Mouse (Mus musculus) liver, adult 2 months (tissue): ENCODE measurements around the gene Mecom.

ENCODE experiments used
- CTCF ChIP-seq: fragments of 200-500 bp; IDR thresholded peaks from 2 replicates; pipeline ENCODE4 v1.5.1; 2011; ENCODE audit warnings: low read depth, low read length, control low read depth
- POLR2A ChIP-seq: fragments of 200-500 bp; IDR thresholded peaks from 2 replicates; pipeline ENCODE4 v1.6.1; 2011; ENCODE audit warnings: low read length, control low read depth; ENCODE audit not compliant: insufficient read depth; ENCODE audit errors: extremely low read depth

DNA sequence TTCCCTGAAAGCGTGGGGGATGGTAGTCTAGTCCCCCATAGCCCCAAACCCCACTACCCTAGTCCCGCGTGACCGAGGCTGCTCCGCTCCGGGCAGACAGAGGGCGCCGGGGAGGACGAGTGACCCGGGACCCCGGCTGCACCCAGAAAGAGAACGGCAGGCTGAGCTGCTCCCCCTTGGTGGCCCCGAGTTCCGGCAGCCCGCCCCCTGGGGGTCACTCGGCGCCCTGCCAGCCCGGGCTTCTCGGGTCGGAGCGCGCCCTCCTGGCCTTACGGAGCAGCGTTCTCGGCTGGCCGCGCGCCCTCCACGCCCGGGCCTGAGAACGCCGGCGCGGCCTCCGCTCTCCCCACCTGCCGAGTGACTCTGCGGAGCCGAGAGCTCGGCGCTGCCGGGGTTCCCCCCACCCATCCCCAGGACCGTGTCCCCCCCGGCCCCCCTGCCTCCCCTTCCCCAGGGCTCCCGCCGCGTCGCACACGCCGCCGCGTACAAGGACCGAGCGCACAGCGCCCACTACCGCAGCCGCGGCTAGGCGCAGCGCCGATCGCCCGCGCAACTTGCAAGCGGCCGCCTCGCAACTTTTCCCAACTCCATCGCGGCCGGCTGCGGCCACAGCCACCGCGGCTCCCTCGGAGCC, 39.4 kb downstream of the Mecom start:
- TF ChIP-seq CTCF (peak; percentile 69), POLR2A (no peak)
